Mouse (Mus musculus) lung, adult 2 months (tissue): ENCODE measurements at regions not wholly inside any gene's neighbourhood (a gene's known extent, or its start where the extent isn't known, plus 50 kb on each side); places are given as distances from the start of the nearest gene placed in this dataset.

ENCODE experiments used
- DNase-seq: peaks from one replicate; pipeline ENCODE4 v3.0.0; 2022
- H3K4me1 ChIP-seq: fragments of 200-500 bp; 2 replicates; pipeline ENCODE4 v1.6.1; 2011; ENCODE audit warnings: low read length; ENCODE audit not compliant: control insufficient read depth, insufficient read depth
- H3K4me3 ChIP-seq: fragments of 200-500 bp; replicated peaks from 2 replicates; pipeline ENCODE3; 2011; ENCODE audit warnings: low read depth, mild to moderate bottlenecking, control low read depth, low read length; ENCODE audit errors: extremely low read depth
- CTCF ChIP-seq: fragments of 200-500 bp; IDR thresholded peaks from 2 replicates; pipeline ENCODE4 v1.5.1; 2011; ENCODE audit warnings: mild to moderate bottlenecking, low read length, control low read depth; ENCODE audit not compliant: insufficient read depth
- POLR2A ChIP-seq: fragments of 200-500 bp; IDR thresholded peaks from 2 replicates; pipeline ENCODE4 v1.6.1; 2011; ENCODE audit warnings: low read depth, mild to moderate bottlenecking, control low read depth, low read length, borderline replicate concordance; ENCODE audit errors: extremely low read depth
- WGBS: fragments of 180-500 bp; shearing (Covaris S2); methylation state at CpG from one replicate; pipeline ENCODE4 v1.1.7; 2018; 5-methylcytosine and 5-hydroxymethylcytosine counted together

GRCm38 (mm10) chr13:57286168-57286567, 390.4 kb upstream of the Trpc7 start:
- DNase-seq: no peak
- Histone ChIP-seq H3K4me3 (no peak overlapping the region), H3K4me1 (no peaks in the 10 kb centered on the region)
- TF ChIP-seq POLR2A: no peak
- no peak for TF ChIP-seq CTCF
- WGBS: 84% methylated on average over 2 of the region's 2 CpGs

GRCm38 (mm10) chr13:57282816-57283215, 387.0 kb upstream of the Trpc7 start:
- DNase-seq: no peak
- 26% methylated on average over 8 of the region's 8 CpGs for WGBS
- Histone ChIP-seq H3K4me1 (no peaks in the 10 kb centered on the region), H3K4me3 (no peak overlapping the region)
- TF ChIP-seq POLR2A (no peak), CTCF (no peak)

- 43% methylated on average over 24 of the region's 24 CpGs for WGBS
- DNase-seq: no peak
- H3K4me1 ChIP-seq: no peaks in the 10 kb centered on the region
- TF ChIP-seq CTCF (no peak), POLR2A (no peak)
- no peak overlapping the region for H3K4me3 ChIP-seq
Measured at GRCm38 (mm10) chr13:57281941-57282710, 386.3 kb upstream of the Trpc7 start.

- TF ChIP-seq POLR2A: no peak
- peak; percentile 12; the same call in 1 of the 2 replicates for TF ChIP-seq CTCF
- Histone ChIP-seq H3K4me1 (no peaks in the 10 kb centered on the region), H3K4me3 (no peak overlapping the region)
- WGBS: 27% methylated on average over 3 of the region's 3 CpGs
- DNase-seq: no peak
Measured at GRCm38 (mm10) chr13:57281504-57281903, 385.7 kb upstream of the Trpc7 start.

- TF ChIP-seq POLR2A (no peak), CTCF (0 out of 2 replicates have a peak, but pooled peaks have one; percentile 16)
- Histone ChIP-seq H3K4me3 (no peak overlapping the region), H3K4me1 (no peaks in the 10 kb centered on the region)
- WGBS: 5% methylated on average over 2 of the region's 2 CpGs
- DNase-seq: no peak
Measured at GRCm38 (mm10) chr13:57278580-57278979, 382.8 kb upstream of the Trpc7 start.

- 44% methylated on average over 4 of the region's 4 CpGs for WGBS
- no peaks in the 10 kb centered on the region for H3K4me1 ChIP-seq
- DNase-seq: no peak
- TF ChIP-seq POLR2A (no peak), CTCF (no peak)
- H3K4me3 ChIP-seq: no peak overlapping the region
Measured at GRCm38 (mm10) chr13:57277076-57277475, 381.3 kb upstream of the Trpc7 start.

- Histone ChIP-seq H3K4me3 (no peak overlapping the region), H3K4me1 (no peaks in the 10 kb centered on the region)
- TF ChIP-seq CTCF (no peak), POLR2A (no peak)
- 82% methylated on average over 11 of the region's 11 CpGs for WGBS
- no peak for DNase-seq
Measured at GRCm38 (mm10) chr13:57275871-57276270, 380.1 kb upstream of the Trpc7 start.

- WGBS: 31% methylated on average over 3 of the region's 3 CpGs
- no peak overlapping the region for H3K4me3 ChIP-seq
- H3K4me1 ChIP-seq: no peaks in the 10 kb centered on the region
- no peak for DNase-seq
- no peak for TF ChIP-seq POLR2A
- no peak for TF ChIP-seq CTCF
Measured at GRCm38 (mm10) chr13:57273593-57273992, 377.8 kb upstream of the Trpc7 start.

- peak; percentile 9 for DNase-seq
- WGBS: 7% methylated on average over 8 of the region's 8 CpGs
- Histone ChIP-seq H3K4me1 (no peaks in the 10 kb centered on the region), H3K4me3 (no peak overlapping the region)
- TF ChIP-seq CTCF: peak; percentile 93
- TF ChIP-seq POLR2A: no peak
Measured at GRCm38 (mm10) chr13:57269614-57270013, 373.8 kb upstream of the Trpc7 start.

GRCm38 (mm10) chr13:57259920-57260319, 364.1 kb upstream of the Trpc7 start:
- peak; percentile 58 for DNase-seq
- TF ChIP-seq POLR2A (no peak), CTCF (peak; percentile 87)
- WGBS: 7% methylated on average over 6 of the region's 6 CpGs
- H3K4me1 ChIP-seq: no peaks in the 10 kb centered on the region
- no peak overlapping the region for H3K4me3 ChIP-seq
